Comparison of ENCODE assay signal across 7 mouse cellular contexts in the genomic region with DNA sequence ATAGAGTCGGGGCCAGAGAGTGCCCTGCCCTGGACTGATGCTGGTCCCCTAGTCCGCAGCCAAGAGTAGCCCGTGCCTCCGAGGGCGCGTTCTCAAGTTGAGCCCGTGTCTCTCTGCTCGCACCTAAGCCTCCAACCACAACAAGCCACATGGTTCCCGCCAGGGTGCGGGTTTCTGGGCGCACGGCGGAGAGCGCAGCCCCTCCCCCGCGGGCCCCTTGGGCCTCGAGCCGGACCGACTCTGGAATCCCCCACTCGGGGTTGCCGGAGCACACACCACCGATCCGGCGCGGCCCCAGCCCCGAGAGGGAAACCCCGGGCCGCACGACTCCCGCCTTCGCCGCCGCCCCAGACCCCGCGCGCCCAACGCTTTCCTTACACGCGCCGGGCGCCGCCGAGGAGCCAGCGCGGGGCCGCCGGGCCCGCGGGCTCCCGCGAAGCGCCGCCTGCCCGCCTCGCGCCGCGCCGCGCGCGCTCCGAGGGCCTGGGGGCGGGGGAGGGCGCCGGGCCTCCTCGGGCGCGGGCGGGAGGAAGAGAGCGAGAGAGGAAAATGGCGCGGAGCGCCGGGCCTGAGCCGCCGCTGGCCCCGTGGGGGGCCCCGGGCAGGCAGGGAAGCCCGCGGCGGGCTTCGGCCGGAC. TPM values are rescaled to one million over a fixed set of nuclear protein-coding genes. Genes with fewer than 3 reads are reported as not detected.
DNase-seq lines count a peak whose midpoint lies in the region; ATAC-seq lines count a peak whose summit lies in the region.

No protein-coding gene starts in this region.

- peak; percentile 45 for DNase-seq in adipocyte (ENCODE audit: low spot score)
- peak; percentile 30 to 55 for DNase-seq in gastrocnemius, adult 8-10 months (ENCODE audit: low spot score in 2 of 2)
- DNase-seq in induced T-regulatory cell, adult 2 months (ENCODE audit: low read depth) = peak; percentile 82
- peak; percentile 73 for DNase-seq in left cerebral cortex, postnatal 4 days
- DNase-seq in mesoderm, embryonic 11.5 days (ENCODE audit: low read depth, low spot score) = peak; percentile 67
- DNase-seq in right cerebral cortex, postnatal 25 days = peak; percentile 69

- intact Hi-C loops in left cerebral cortex, postnatal 4 days (cut with DNase I) = no loop called here

- ATAC-seq in common myeloid progenitor, adult 5-6 weeks (replicated peaks; ENCODE audit: low read depth, poor library complexity, severe bottlenecking) = peak; percentile 6; the same call in 1 of the 2 replicates

RNA-seq across cellular contexts. Expression of a gene that starts 0.6 kb away (rescaled TPM):
- total RNA-seq in common myeloid progenitor, adult 5-6 weeks (2017) = 592 and 605 TPM in 2 replicates
- 100 to 1,000 TPM; 138 to 163 (median 141) TPM for total RNA-seq in gastrocnemius, adult 8-10 months (2022)
- total RNA-seq in left cerebral cortex, postnatal 4 days (2021) = 100 to 1,000 TPM; 439 to 466 TPM

RNA-seq across cellular contexts. Expression of a gene that starts 21.3 kb away (rescaled TPM):
- total RNA-seq in common myeloid progenitor, adult 5-6 weeks (2017) = 152 and 171 TPM in 2 replicates
- total RNA-seq in gastrocnemius, adult 8-10 months (2022) = 10 to 100 TPM; 64.3 to 70.0 (median 66.3) TPM
- 100 to 1,000 TPM; 803 to 865 TPM for total RNA-seq in left cerebral cortex, postnatal 4 days (2021)

RNA-seq across cellular contexts. Expression of a gene that starts 28.7 kb away (rescaled TPM):
- 147 and 175 TPM in 2 replicates for total RNA-seq in common myeloid progenitor, adult 5-6 weeks (2017)
- 10 to 100 TPM; 16.6 to 21.7 (median 20.9) TPM for total RNA-seq in gastrocnemius, adult 8-10 months (2022)
- 10 to 100 TPM; 66.6 to 73.4 TPM for total RNA-seq in left cerebral cortex, postnatal 4 days (2021)

RNA-seq across cellular contexts. Expression of a gene that starts 43.9 kb away (rescaled TPM):
- 92.2 and 98.6 TPM in 2 replicates for total RNA-seq in common myeloid progenitor, adult 5-6 weeks (2017)
- 1 to 10 TPM; 5.4 to 7.4 (median 6.6) TPM for total RNA-seq in gastrocnemius, adult 8-10 months (2022)
- total RNA-seq in left cerebral cortex, postnatal 4 days (2021) = 10 to 100 TPM; 57.4 to 70.8 TPM

Comparison
In these comparisons a context has a peak if more than half of its experiments do, and no peak if none do; other contexts are left out.
1. Peak in every context shown above with its lines: DNase-seq and ATAC-seq.